Mouse (Mus musculus) lung, embryonic 16.5 days (tissue): ENCODE measurements around the gene Gm19426. TPM values are rescaled to one million over a fixed set of nuclear protein-coding genes. Genes with fewer than 3 reads are reported as not detected.

Experiments
- ATAC-seq: fragments of 200-750 bp; cut with Nextera tagmentation; 2 replicates; pipeline ENCODE4 v1.8.0; 2017; ENCODE audit warnings: low read depth, mild to moderate bottlenecking, moderate library complexity
- H3K27ac ChIP-seq: fragments of 300-500 bp; sonication (generic); 2 replicates; pipeline ENCODE4 v1.5.1; 2014; ENCODE audit warnings: mild to moderate bottlenecking, control low read depth, low read length
- H3K27me3 ChIP-seq: fragments of 300-500 bp; sonication (generic); 2 replicates; pipeline ENCODE4 v1.6.1; 2014; ENCODE audit warnings: low read depth, low read length, mixed read lengths; ENCODE audit not compliant: control insufficient read depth, insufficient read depth
- H3K36me3 ChIP-seq: fragments of 300-500 bp; sonication (generic); 2 replicates; pipeline ENCODE4 v1.6.1; 2014; ENCODE audit warnings: low read length; ENCODE audit not compliant: control insufficient read depth, insufficient read depth
- H3K4me1 ChIP-seq: fragments of 300-500 bp; sonication (generic); replicated peaks from 2 replicates; pipeline ENCODE4 v1.6.1; 2014; ENCODE audit warnings: low read length, mixed read lengths; ENCODE audit not compliant: control insufficient read depth, insufficient read depth
- H3K4me2 ChIP-seq: fragments of 300-500 bp; sonication (generic); 2 replicates; pipeline ENCODE4 v1.6.1; 2014; ENCODE audit warnings: low read depth, low read length, control low read depth
- H3K4me3 ChIP-seq: fragments of 300-500 bp; sonication (generic); 2 replicates; pipeline ENCODE4 v1.5.1; 2014; ENCODE audit warnings: mild to moderate bottlenecking, low read length, control low read depth
- H3K9ac ChIP-seq: fragments of 300-500 bp; sonication (generic); 2 replicates; pipeline ENCODE4 v1.6.1; 2014; ENCODE audit warnings: low read length, control low read depth
- H3K9me3 ChIP-seq: fragments of 300-500 bp; sonication (generic); 2 replicates; pipeline ENCODE4 v1.6.1; 2016; ENCODE audit warnings: low read length; ENCODE audit not compliant: control insufficient read depth
- WGBS: fragments of 180-500 bp; shearing (Covaris S2); extraction: QIAGEN DNeasy Blood & Tissue Kit; methylation state at CpG from one replicate; pipeline ENCODE4 v1.1.7; 2014; 5-methylcytosine and 5-hydroxymethylcytosine counted together
- microRNA counts: library from miRNA; unstranded; fragments of <30 nt; microRNA quantifications from one replicate; lab custom pipeline; 2016
- microRNA-seq: library from miRNA; unstranded; fragments of <30 nt; microRNA quantifications from one replicate; pipeline ENCODE4, GENCODE M21; 2016
- polyA plus RNA-seq: library from polyadenylated mRNA; unstranded; fragments of >200 nt; fragmentation: Nextera tagmentation; extraction: Ambion mirVana; gene quantifications from 2 replicates; pipeline ENCODE4 v1.2.1, GENCODE M21; 2015

The Gm19426 gene
- polyA plus RNA-seq, 1 experiment from 2014 or later: 7.1 TPM

DNA sequence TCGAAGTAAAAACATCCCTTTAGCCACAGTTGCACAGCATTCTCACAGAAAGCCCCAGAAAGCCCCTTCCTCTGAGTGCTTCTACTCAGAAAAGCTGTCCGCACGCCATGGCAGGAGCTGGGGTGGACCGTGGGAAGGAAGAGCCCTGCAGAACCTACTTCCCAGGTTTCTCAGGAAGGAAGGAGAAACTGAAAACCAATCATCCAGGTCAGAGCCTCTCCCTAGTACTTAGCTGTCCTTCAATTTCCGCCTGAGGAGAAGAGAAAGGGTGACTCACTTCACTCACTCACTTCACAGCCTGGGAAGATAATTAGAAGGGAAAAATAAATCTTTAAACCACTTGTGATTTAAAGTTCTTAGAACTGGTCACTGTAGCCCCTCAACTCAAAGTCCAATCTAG, 39.1 kb downstream of the Gm19426 start:
- 67% methylated on average over 5 of the region's 5 CpGs for WGBS
- Histone ChIP-seq H3K4me1 (no peaks in the 10 kb centered on the region), H3K9ac (no peak overlapping the region), H3K4me2 (no peak overlapping the region), H3K27ac (no peak overlapping the region), H3K36me3 (peaks cover 8% of the 10 kb centered on the region), H3K27me3 (no peaks in the 10 kb centered on the region), H3K4me3 (no peak overlapping the region), H3K9me3 (no peaks in the 10 kb centered on the region)
- no peak for ATAC-seq

DNA sequence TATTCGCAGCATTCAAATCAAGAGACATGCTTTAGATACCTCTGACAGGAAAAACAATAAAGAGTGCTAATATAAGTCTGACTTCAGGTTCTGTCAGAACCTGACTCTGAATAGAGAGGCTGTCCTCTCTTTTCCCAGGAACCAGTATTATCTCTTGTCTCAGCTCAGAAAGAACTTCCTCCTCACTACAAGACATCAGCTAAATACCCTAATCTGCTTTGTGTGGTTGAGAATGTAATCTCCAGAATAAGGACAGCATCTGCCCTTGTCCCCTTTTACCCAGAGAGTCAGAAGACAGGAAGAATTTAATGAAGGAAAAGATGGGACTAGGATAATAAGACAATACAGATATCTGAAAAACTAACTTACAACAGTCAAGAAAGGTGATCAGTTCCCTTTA, 40.0 kb downstream of the Gm19426 start:
- no peak for ATAC-seq
- Histone ChIP-seq H3K9ac (no peak overlapping the region), H3K4me1 (no peaks in the 10 kb centered on the region), H3K27me3 (no peaks in the 10 kb centered on the region), H3K9me3 (no peaks in the 10 kb centered on the region), H3K4me3 (no peak overlapping the region), H3K4me2 (no peak overlapping the region), H3K36me3 (peaks cover 3% of the 10 kb centered on the region), H3K27ac (no peak overlapping the region)
- WGBS: 94% methylated on average over 1 of the region's 1 CpGs

DNA sequence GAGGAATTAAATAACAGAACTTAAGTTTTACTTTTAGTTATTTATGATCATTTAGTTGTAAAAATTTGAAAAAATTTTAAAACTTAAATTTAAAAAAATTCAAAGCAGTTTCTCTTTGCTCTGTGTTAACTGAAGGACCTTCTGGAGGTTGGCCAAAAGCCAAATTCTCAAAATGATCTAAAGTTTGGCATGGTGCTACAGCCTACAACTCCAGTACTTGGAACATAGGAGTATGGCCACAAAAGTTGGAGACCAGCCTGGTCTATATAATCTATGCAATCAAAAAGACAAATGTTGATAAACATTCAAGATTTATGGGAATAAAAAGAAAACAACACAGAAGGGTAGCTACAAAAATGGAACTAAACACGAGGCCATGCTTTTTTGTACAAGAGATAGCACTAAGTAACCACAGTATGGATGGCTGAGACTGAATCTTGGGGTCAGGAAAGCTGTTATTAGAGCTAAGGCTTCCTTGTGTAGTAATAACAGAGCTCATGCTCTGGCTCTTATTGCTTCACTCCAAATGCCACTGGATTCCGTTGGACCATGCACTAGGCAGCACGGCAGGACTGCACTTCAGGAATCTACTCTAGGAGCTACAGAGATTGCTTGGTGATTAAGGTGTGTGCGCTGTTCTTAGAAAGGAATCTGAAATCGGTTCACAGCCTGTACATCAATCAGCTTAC, 48.3 kb downstream of the Gm19426 start:
- no peaks in the 10 kb centered on the region for H3K9me3 ChIP-seq
- ATAC-seq: peak; percentile 89
- H3K27me3 ChIP-seq: no peaks in the 10 kb centered on the region
- H3K27ac ChIP-seq: peak overlapping the region; percentile 51
- no peak overlapping the region for H3K9ac ChIP-seq
- H3K4me2 ChIP-seq: no peak overlapping the region
- peaks cover 2% of the 10 kb centered on the region; the same call in 1 of the 2 replicates for H3K4me1 ChIP-seq
- peaks cover 32% of the 10 kb centered on the region for H3K36me3 ChIP-seq
- no peak overlapping the region for H3K4me3 ChIP-seq
- WGBS: 61% methylated on average over 5 of the region's 5 CpGs

MicroRNAs within 50 kb of the gene (microRNA counts, 519-probe panel; counts per million panel counts)
- 5,590 counts per million, percentile 99 among the panel's probes with 10 or more counts for microRNA mmu-miR-130a (lab: Ali Mortazavi, UCI)

Small RNA genes lying within 50 kb of the gene (microRNA-seq; reads per million reads assigned to microRNA genes)
- gene Mir130a: 33,253 reads per million, percentile 98 among the genes with 10 or more reads in this experiment

Other genes with a start within 250 kb of the Gm19426 start
- 64.3 and 68.4 TPM in 2 replicates for gene Ctnnd1, start 92.9 kb downstream of the Gm19426 start, polyA plus RNA-seq
- 0.18 and 0.35 TPM in 2 replicates for gene Btbd18, start 84.6 kb downstream of the Gm19426 start, polyA plus RNA-seq
- gene Selenoh, start 72.9 kb downstream of the Gm19426 start, polyA plus RNA-seq: 315 and 316 TPM in 2 replicates
- not detected in 2 replicates for gene Gm28635, start 65.6 kb downstream of the Gm19426 start, polyA plus RNA-seq
- 34.6 and 38.0 TPM in 2 replicates for gene Med19, start 65.3 kb downstream of the Gm19426 start, polyA plus RNA-seq
- 115 and 117 TPM in 2 replicates for gene Tmx2, start 64.5 kb downstream of the Gm19426 start, polyA plus RNA-seq
- 24.2 and 28.2 TPM in 2 replicates for gene Zdhhc5, start 28.5 kb downstream of the Gm19426 start, polyA plus RNA-seq
- gene Clp1, start 16.3 kb downstream of the Gm19426 start, polyA plus RNA-seq: 28.3 and 28.6 TPM in 2 replicates
- gene Ypel4, start 9.6 kb downstream of the Gm19426 start, polyA plus RNA-seq: 5.2 and 6.9 TPM in 2 replicates
- 143 and 153 TPM in 2 replicates for gene Serping1, start 31.8 kb upstream of the Gm19426 start, polyA plus RNA-seq
- gene Ube2l6, start 55.2 kb upstream of the Gm19426 start, polyA plus RNA-seq: 76.0 and 82.9 TPM in 2 replicates
- 0.70 and 0.77 TPM in 2 replicates for gene Smtnl1, start 79.0 kb upstream of the Gm19426 start, polyA plus RNA-seq
- 36.9 and 39.3 TPM in 2 replicates for gene Timm10, start 83.3 kb upstream of the Gm19426 start, polyA plus RNA-seq
- gene Slc43a1, start 95.2 kb upstream of the Gm19426 start, polyA plus RNA-seq: 16.5 and 20.4 TPM in 2 replicates
- 0.16 and 0.31 TPM in 2 replicates for gene Rtn4rl2, start 143.1 kb upstream of the Gm19426 start, polyA plus RNA-seq
- gene Slc43a3, start 192.9 kb upstream of the Gm19426 start, polyA plus RNA-seq: 87.3 and 92.8 TPM in 2 replicates
- gene Prg2, start 236.8 kb upstream of the Gm19426 start, polyA plus RNA-seq: 0.78 TPM in 1 of 2 replicates, not detected in the other
- gene Prg3, start 244.6 kb upstream of the Gm19426 start, polyA plus RNA-seq: not detected in 2 replicates